Mouse (Mus musculus) embryonic facial prominence, embryonic 13.5 days (tissue): ENCODE measurements at regions not wholly inside any gene's neighbourhood (a gene's known extent, or its start where the extent isn't known, plus 50 kb on each side); places are given as distances from the start of the nearest gene placed in this dataset.

Source experiments
- ATAC-seq: fragments of 200-750 bp; cut with Nextera tagmentation; 2 replicates; pipeline ENCODE4 v1.8.0; 2017; ENCODE audit warnings: low read depth; ENCODE audit not compliant: insufficient number of reproducible peaks, insufficient read depth, low FRiP score, low TSS enrichment
- H3K27ac ChIP-seq: fragments of 300-500 bp; sonication (generic); 2 replicates; pipeline ENCODE4 v1.5.1; 2015; ENCODE audit warnings: moderate library complexity, mild to moderate bottlenecking, inconsistent platforms
- H3K27me3 ChIP-seq: fragments of 300-500 bp; sonication (generic); 2 replicates; pipeline ENCODE4 v1.6.1; 2015; ENCODE audit warnings: mild to moderate bottlenecking, inconsistent platforms
- H3K36me3 ChIP-seq: fragments of 300-500 bp; sonication (generic); 2 replicates; pipeline ENCODE4 v1.6.1; 2015; ENCODE audit warnings: mild to moderate bottlenecking, inconsistent platforms
- H3K4me1 ChIP-seq: fragments of 300-500 bp; sonication (generic); 2 replicates; pipeline ENCODE4 v1.6.1; 2015; ENCODE audit warnings: inconsistent platforms
- H3K4me2 ChIP-seq: fragments of 300-500 bp; sonication (generic); 2 replicates; pipeline ENCODE4 v1.6.1; 2015; ENCODE audit warnings: moderate library complexity, mild to moderate bottlenecking, inconsistent platforms
- H3K4me3 ChIP-seq: fragments of 300-500 bp; sonication (generic); 2 replicates; pipeline ENCODE4 v1.5.1; 2015; ENCODE audit warnings: mild to moderate bottlenecking, inconsistent platforms
- H3K9ac ChIP-seq: fragments of 300-500 bp; sonication (generic); 2 replicates; pipeline ENCODE4 v1.6.1; 2015; ENCODE audit warnings: mild to moderate bottlenecking, inconsistent platforms
- H3K9me3 ChIP-seq: fragments of 300-500 bp; sonication (generic); 2 replicates; pipeline ENCODE4 v1.6.1; 2016; ENCODE audit warnings: inconsistent platforms
- WGBS: fragments of 180-500 bp; shearing (Covaris S2); methylation state at CpG from one replicate; pipeline ENCODE4 v1.1.7; 2015; ENCODE audit warnings: mixed read lengths; 5-methylcytosine and 5-hydroxymethylcytosine counted together

- Histone ChIP-seq H3K4me1 (no peaks in the 10 kb centered on the region), H3K36me3 (no peaks in the 10 kb centered on the region), H3K9ac (no peak overlapping the region), H3K27me3 (no peaks in the 10 kb centered on the region), H3K9me3 (no peaks in the 10 kb centered on the region), H3K27ac (no peak overlapping the region), H3K4me3 (no peak overlapping the region), H3K4me2 (no peak overlapping the region)
- 91% methylated on average over 2 of the region's 2 CpGs for WGBS
- no peak for ATAC-seq
Observed at GRCm38 (mm10) chr14:55406146-55406545, 72.4 kb upstream of the Dhrs4 start.
